Mouse (Mus musculus): ENCODE results near the gene Zc3h12c. TPM values are rescaled to one million over a fixed set of nuclear protein-coding genes. Genes with fewer than 3 reads are reported as not detected.
"Not testable (repeated sequence)": the region's sequence is repeated elsewhere in the genome, so short reads cannot be mapped to it uniquely, and the experiment has no call there.

Zc3h12c gene
- polyA plus RNA-seq, 1 experiment from 2014 or later: 4.7 TPM

GRCm38 (mm10) chr9:52097386-52097785 lies 71.0 kb downstream of the Zc3h12c start:
- H3K9ac ChIP-seq: no peak overlapping the region
- peaks cover 7% of the 10 kb centered on the region; the same call in 1 of the 2 replicates for H3K36me3 ChIP-seq
- no peaks in the 10 kb centered on the region for H3K27me3 ChIP-seq
- H3K4me1 ChIP-seq (replicated peaks): 0 out of 2 replicates have a peak, but pooled peaks cover 7% of the 10 kb centered on the region
- no peak overlapping the region for H3K4me3 ChIP-seq
- no peak for ATAC-seq (ENCODE audit: low read depth)
- WGBS: 22% methylated on average over 1 of the region's 1 CpGs
- H3K27ac ChIP-seq (replicated peaks): no peak overlapping the region
- no peak overlapping the region for H3K4me2 ChIP-seq
- no peaks in the 10 kb centered on the region for H3K9me3 ChIP-seq

DNA sequence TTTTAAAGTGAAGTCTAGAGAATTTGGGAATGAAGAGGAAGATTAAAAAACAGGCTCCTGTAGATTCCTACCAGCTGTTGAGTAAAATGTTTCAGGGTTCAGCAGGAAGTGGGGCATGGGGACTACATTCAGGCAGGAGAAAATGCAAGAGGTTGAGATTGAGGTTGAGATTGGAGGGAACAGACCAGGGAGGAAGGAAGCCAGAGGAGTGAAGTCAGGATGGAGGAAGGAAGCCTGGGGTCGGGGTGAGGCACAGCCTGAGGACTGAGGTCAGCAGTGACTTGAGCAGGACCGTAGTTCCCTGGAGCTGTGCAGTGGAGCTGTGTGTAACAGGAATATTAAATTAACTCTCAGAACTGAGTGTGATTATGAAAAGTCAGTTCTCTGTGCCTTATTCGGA lies 72.7 kb downstream of the Zc3h12c start:
- Histone ChIP-seq H3K27ac (replicated peaks) (no peak overlapping the region), H3K9me3 (no peaks in the 10 kb centered on the region), H3K4me3 (no peak overlapping the region), H3K27me3 (no peaks in the 10 kb centered on the region), H3K36me3 (0 out of 2 replicates have a peak, but pooled peaks cover 7% of the 10 kb centered on the region), H3K4me2 (no peak overlapping the region), H3K9ac (no peak overlapping the region), H3K4me1 (replicated peaks) (no peaks in the 10 kb centered on the region)
- 85% methylated on average over 3 of the region's 3 CpGs for WGBS
- no peak for ATAC-seq (ENCODE audit: low read depth)

DNA sequence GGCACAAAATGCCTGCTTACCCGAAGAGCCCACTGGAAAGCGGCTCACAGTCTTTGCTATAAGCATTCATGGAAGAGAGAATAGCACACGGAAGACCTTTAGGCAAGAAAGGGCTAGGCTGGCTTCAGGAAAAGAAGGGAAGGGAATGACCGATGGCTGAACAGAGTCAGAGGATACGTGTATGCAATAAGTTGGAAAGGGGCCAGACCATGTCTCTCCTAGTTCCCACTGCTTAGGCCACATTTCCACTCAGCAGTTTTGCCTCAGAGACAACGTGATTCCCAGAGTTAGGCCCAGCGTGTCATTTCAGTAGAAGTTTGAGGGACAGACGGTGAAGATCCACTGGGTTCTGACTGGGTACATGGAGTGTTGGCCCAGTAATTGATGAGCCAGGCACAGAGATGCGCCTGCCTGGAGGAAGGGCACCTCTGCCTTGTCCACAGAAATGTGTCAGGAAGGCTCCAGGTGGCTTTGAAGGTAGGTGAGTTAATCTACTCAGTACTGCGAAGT lies 73.8 kb downstream of the Zc3h12c start:
- Histone ChIP-seq H3K9ac (no peak overlapping the region), H3K9me3 (no peaks in the 10 kb centered on the region), H3K4me2 (no peak overlapping the region), H3K36me3 (peaks cover 7% of the 10 kb centered on the region), H3K27ac (replicated peaks) (no peak overlapping the region), H3K27me3 (no peaks in the 10 kb centered on the region), H3K4me1 (replicated peaks) (no peaks in the 10 kb centered on the region), H3K4me3 (no peak overlapping the region)
- no peak for ATAC-seq (ENCODE audit: low read depth)
- WGBS: 81% methylated on average over 10 of the region's 10 CpGs

GRCm38 (mm10) chr9:52094016-52094415 lies 74.4 kb downstream of the Zc3h12c start:
- no peak overlapping the region for H3K4me2 ChIP-seq
- WGBS: 89% methylated on average over 5 of the region's 5 CpGs
- no peak for ATAC-seq (ENCODE audit: low read depth)

DNA sequence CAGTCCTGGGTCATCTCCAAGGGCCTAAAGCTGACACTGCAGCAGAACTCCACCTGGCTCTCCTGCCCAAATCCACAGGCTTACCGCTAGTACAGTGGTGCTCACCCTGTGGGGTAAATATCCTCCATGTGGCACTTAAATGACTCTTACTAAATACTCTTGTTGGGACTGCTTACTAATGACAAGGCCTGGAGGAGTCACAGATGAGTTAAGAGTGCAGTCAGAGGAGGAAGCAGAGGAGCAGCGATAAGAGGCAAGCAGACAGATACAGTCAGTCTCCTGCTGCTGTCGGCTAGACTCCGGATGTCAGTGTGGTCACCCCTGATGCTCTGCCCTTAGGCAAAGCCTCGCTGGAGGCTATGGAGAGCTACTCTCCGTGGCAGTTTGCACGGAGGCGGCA lies 75.3 kb downstream of the Zc3h12c start:
- no peak for ATAC-seq (ENCODE audit: low read depth)
- Histone ChIP-seq H3K36me3 (peaks cover 13% of the 10 kb centered on the region), H3K4me2 (no peak overlapping the region), H3K27ac (replicated peaks) (no peak overlapping the region), H3K4me3 (no peak overlapping the region), H3K4me1 (replicated peaks) (no peaks in the 10 kb centered on the region), H3K9me3 (no peaks in the 10 kb centered on the region), H3K9ac (no peak overlapping the region), H3K27me3 (no peaks in the 10 kb centered on the region)
- WGBS: 73% methylated on average over 8 of the region's 8 CpGs

More at GRCm38 (mm10) chr9:52094016-52094415, 74.4 kb downstream of the Zc3h12c start:
- Histone ChIP-seq H3K4me3 (no peak overlapping the region), H3K9me3 (no peaks in the 10 kb centered on the region), H3K9ac (no peak overlapping the region; the same call in 1 of the 2 replicates), H3K27ac (replicated peaks) (no peak overlapping the region), H3K4me1 (replicated peaks) (no peaks in the 10 kb centered on the region), H3K36me3 (peaks cover 7% of the 10 kb centered on the region), H3K27me3 (no peaks in the 10 kb centered on the region)

GRCm38 (mm10) chr9:52092311-52092710 lies 76.1 kb downstream of the Zc3h12c start:
- no peaks in the 10 kb centered on the region for H3K9me3 ChIP-seq
- 91% methylated on average over 5 of the region's 5 CpGs for WGBS
- peaks cover 20% of the 10 kb centered on the region for H3K36me3 ChIP-seq
- ATAC-seq (ENCODE audit: low read depth): no peak
- H3K4me3 ChIP-seq: no peak overlapping the region
- no peaks in the 10 kb centered on the region for H3K27me3 ChIP-seq
- no peak overlapping the region for H3K9ac ChIP-seq
- H3K27ac ChIP-seq (replicated peaks): no peak overlapping the region
- no peaks in the 10 kb centered on the region for H3K4me1 ChIP-seq (replicated peaks)
- H3K4me2 ChIP-seq: no peak overlapping the region

- Histone ChIP-seq H3K36me3 (peaks cover 26% of the 10 kb centered on the region), H3K4me1 (replicated peaks) (no peaks in the 10 kb centered on the region), H3K27me3 (no peaks in the 10 kb centered on the region), H3K9me3 (no peaks in the 10 kb centered on the region), H3K4me3 (no peak overlapping the region), H3K27ac (replicated peaks) (no peak overlapping the region), H3K4me2 (no peak overlapping the region), H3K9ac (no peak overlapping the region)
- no peak for ATAC-seq (ENCODE audit: low read depth)
- WGBS: 96% methylated on average over 9 of the region's 9 CpGs
Measured at GRCm38 (mm10) chr9:52091752-52092151, 76.6 kb downstream of the Zc3h12c start.

DNA sequence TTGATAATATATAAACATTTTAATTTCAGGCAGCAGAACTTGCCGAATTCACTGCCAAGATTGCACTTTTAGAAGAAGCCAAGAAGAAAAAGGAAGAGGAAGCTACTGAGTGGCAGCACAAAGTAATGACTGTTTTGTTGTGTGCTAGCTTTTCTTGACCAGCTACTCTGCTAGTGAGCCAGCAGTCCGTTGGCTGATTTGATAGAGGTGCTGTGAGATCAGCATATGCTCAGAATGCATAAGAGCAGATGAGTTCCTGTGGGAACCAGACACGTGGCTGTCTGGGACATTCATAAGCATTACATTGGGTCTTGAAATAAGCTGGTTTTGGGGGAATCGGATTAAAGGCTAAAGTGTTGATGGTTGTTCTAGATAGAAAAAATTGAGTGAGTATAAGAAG lies 86.0 kb downstream of the Zc3h12c start:
- H3K4me3 ChIP-seq: no peak overlapping the region
- no peak overlapping the region for H3K27ac ChIP-seq (replicated peaks)
- no peaks in the 10 kb centered on the region for H3K27me3 ChIP-seq
- H3K36me3 ChIP-seq: peaks cover 66% of the 10 kb centered on the region
- no peak for ATAC-seq (ENCODE audit: low read depth)
- H3K4me1 ChIP-seq (replicated peaks): no peaks in the 10 kb centered on the region
- no peak overlapping the region for H3K9ac ChIP-seq
- 84% methylated on average over 4 of the region's 4 CpGs for WGBS
- no peak overlapping the region for H3K4me2 ChIP-seq
- no peaks in the 10 kb centered on the region for H3K9me3 ChIP-seq

GRCm38 (mm10) chr9:52081979-52082378 lies 86.4 kb downstream of the Zc3h12c start:
- ATAC-seq (ENCODE audit: low read depth): no peak
- no peaks in the 10 kb centered on the region for H3K4me1 ChIP-seq (replicated peaks)
- no peak overlapping the region for H3K27ac ChIP-seq (replicated peaks)
- H3K4me2 ChIP-seq: no peak overlapping the region
- H3K9me3 ChIP-seq: no peaks in the 10 kb centered on the region
- peaks cover 65% of the 10 kb centered on the region for H3K36me3 ChIP-seq
- H3K4me3 ChIP-seq: no peak overlapping the region
- no peaks in the 10 kb centered on the region for H3K27me3 ChIP-seq
- WGBS: 96% methylated on average over 2 of the region's 2 CpGs
- no peak overlapping the region for H3K9ac ChIP-seq

DNA sequence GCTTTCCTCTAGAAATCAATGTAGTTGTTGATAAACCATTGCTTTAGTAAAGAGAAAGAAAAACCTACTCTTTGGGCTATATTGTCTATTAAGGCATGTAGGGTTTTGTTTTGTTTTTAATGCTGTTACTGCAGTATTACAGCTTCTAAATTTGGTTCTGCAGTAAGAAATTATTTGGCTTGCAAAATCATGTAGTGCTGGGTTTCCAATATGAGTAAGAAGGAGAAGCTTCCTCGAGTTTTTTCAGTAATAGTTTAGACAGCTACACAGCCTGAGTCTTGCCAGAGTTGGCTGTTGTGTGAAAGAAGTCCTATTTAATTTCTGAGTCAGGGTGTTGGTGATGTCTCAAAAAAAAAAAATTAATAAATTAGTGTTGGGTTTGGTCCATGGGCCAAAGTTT lies 90.7 kb downstream of the Zc3h12c start:
- no peak overlapping the region for H3K9ac ChIP-seq
- H3K27me3 ChIP-seq: no peaks in the 10 kb centered on the region
- peaks cover 64% of the 10 kb centered on the region for H3K36me3 ChIP-seq
- no peaks in the 10 kb centered on the region for H3K4me1 ChIP-seq (replicated peaks)
- no peak for ATAC-seq (ENCODE audit: low read depth)
- H3K4me3 ChIP-seq: no peak overlapping the region
- 91% methylated on average over 1 of the region's 1 CpGs for WGBS
- H3K9me3 ChIP-seq: no peaks in the 10 kb centered on the region
- no peak overlapping the region for H3K27ac ChIP-seq (replicated peaks)
- no peak overlapping the region for H3K4me2 ChIP-seq

GRCm38 (mm10) chr9:52076089-52076488 lies 92.3 kb downstream of the Zc3h12c start:
- Histone ChIP-seq H3K9ac (no peak overlapping the region), H3K27ac (replicated peaks) (no peak overlapping the region), H3K4me2 (no peak overlapping the region), H3K9me3 (no peaks in the 10 kb centered on the region), H3K36me3 (peaks cover 63% of the 10 kb centered on the region), H3K4me3 (no peak overlapping the region), H3K4me1 (replicated peaks) (no peaks in the 10 kb centered on the region), H3K27me3 (no peaks in the 10 kb centered on the region)
- no peak for ATAC-seq (ENCODE audit: low read depth)
- WGBS: 84% methylated on average over 2 of the region's 2 CpGs

DNA sequence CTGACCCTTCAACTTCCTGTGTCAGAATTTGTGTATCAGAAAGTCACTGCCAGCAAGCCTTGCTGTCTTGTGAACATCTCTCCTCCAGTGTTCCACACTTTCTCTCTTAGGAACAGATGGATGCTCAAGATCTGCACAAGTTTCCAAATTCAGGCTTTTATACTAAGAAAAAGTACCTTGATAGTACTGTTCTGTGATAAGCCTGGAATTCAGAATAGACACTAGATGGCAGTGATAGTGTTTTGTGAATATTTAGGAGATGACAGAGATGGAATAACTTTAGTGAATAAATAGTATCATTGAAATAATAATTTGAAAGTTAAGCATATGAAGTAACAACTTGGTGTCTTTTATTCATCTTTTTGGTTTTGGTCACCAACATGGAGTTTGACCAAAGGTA lies 96.2 kb downstream of the Zc3h12c start:
- Histone ChIP-seq H3K36me3 (peaks cover 71% of the 10 kb centered on the region), H3K4me3 (no peak overlapping the region), H3K9ac (no peak overlapping the region), H3K9me3 (no peaks in the 10 kb centered on the region), H3K4me2 (no peak overlapping the region), H3K27me3 (no peaks in the 10 kb centered on the region), H3K4me1 (replicated peaks) (no peaks in the 10 kb centered on the region), H3K27ac (replicated peaks) (no peak overlapping the region)
- no peak for ATAC-seq (ENCODE audit: low read depth)

DNA sequence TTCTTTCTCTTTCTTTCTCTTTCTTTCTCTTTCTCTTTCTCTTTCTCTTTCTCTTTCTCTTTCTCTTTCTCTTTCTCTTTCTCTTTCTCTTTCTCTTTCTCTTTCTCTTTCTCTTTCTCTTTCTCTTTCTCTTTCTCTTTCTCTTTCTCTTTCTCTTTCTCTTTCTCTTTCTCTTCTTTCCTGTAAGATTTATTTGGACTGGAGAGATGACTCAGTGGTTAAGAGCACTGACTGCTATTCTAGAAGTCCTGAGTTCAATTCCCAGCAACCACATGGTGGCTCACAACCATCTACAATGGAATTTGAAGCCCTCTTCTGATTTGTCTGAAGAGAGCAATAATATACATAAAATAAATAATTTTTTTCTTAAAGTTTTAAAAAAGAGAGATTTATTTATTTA lies 97.0 kb downstream of the Zc3h12c start:
- not testable (repeated sequence) for H3K9me3 ChIP-seq; H3K27me3 ChIP-seq; H3K4me3 ChIP-seq; H3K27ac ChIP-seq (replicated peaks); H3K4me2 ChIP-seq; H3K4me1 ChIP-seq (replicated peaks); H3K9ac ChIP-seq; ATAC-seq (ENCODE audit: low read depth)
- H3K36me3 ChIP-seq: peaks cover 68% of the 10 kb centered on the region

Measured in neural tube, embryonic 13.5 days (tissue).